Mouse (Mus musculus): ENCODE data around the gene Vwce. TPM values are rescaled to one million over a fixed set of nuclear protein-coding genes. Genes with fewer than 3 reads are reported as not detected.

The Vwce gene
- total and polyA plus RNA-seq, 2 experiments from 2014 or later: 1.3 to 1.7 TPM

GRCm38 (mm10) chr19:10693926-10694682, 60.1 kb downstream of the Vwce start:
- H3K27me3 ChIP-seq (ENCODE audit: insufficient read depth, low read length): no peaks in the 10 kb centered on the region
- no peak overlapping the region for H3K27ac ChIP-seq
- no peak overlapping the region for H3K4me3 ChIP-seq (ENCODE audit: low read length)
- no peak overlapping the region for H3K4me2 ChIP-seq (ENCODE audit: low read depth, low read length)
- H3K36me3 ChIP-seq (ENCODE audit: insufficient read depth, low read length): no peaks in the 10 kb centered on the region
- no peak for ATAC-seq
- TF ChIP-seq CTCF (IDR thresholded peaks at IDR 0.05; ENCODE audit: low read depth): no peak
- 89% methylated on average over 10 of the region's 10 CpGs for WGBS
- H3K9me3 ChIP-seq (ENCODE audit: low read length): no peaks in the 10 kb centered on the region
- H3K4me1 ChIP-seq (ENCODE audit: insufficient read depth, low read length): peaks cover 30% of the 10 kb centered on the region
- DNase-seq (ENCODE audit: low spot score): no peak
- no peak overlapping the region for H3K9ac ChIP-seq (replicated peaks; ENCODE audit: low read length)

GRCm38 (mm10) chr19:10695801-10696200, 61.8 kb downstream of the Vwce start:
- no peaks in the 10 kb centered on the region for H3K27me3 ChIP-seq (ENCODE audit: insufficient read depth, low read length)
- no peak overlapping the region for H3K4me2 ChIP-seq (ENCODE audit: low read depth, low read length)
- H3K9ac ChIP-seq (replicated peaks; ENCODE audit: low read length): no peak overlapping the region
- no peak overlapping the region for H3K4me3 ChIP-seq (ENCODE audit: low read length)
- H3K9me3 ChIP-seq (ENCODE audit: low read length): no peaks in the 10 kb centered on the region
- H3K4me1 ChIP-seq (ENCODE audit: insufficient read depth, low read length): peaks cover 25% of the 10 kb centered on the region
- H3K27ac ChIP-seq: peak overlapping the region; percentile 33; the same call in 1 of the 2 replicates
- 29% methylated on average over 7 of the region's 7 CpGs for WGBS
- TF ChIP-seq CTCF (IDR thresholded peaks at IDR 0.05; ENCODE audit: low read depth): no peak
- no peaks in the 10 kb centered on the region for H3K36me3 ChIP-seq (ENCODE audit: insufficient read depth, low read length)
- ATAC-seq: no peak
- DNase-seq (ENCODE audit: low spot score): no peak

GRCm38 (mm10) chr19:10698131-10698991, 64.3 kb downstream of the Vwce start:
- TF ChIP-seq CTCF (IDR thresholded peaks at IDR 0.05; ENCODE audit: low read depth): no peak
- Histone ChIP-seq H3K9me3 (ENCODE audit: low read length) (no peaks in the 10 kb centered on the region), H3K36me3 (ENCODE audit: insufficient read depth, low read length) (no peaks in the 10 kb centered on the region), H3K9ac (replicated peaks; ENCODE audit: low read length) (no peak overlapping the region), H3K4me3 (ENCODE audit: low read length) (no peak overlapping the region), H3K27ac (no peak overlapping the region), H3K27me3 (ENCODE audit: insufficient read depth, low read length) (no peaks in the 10 kb centered on the region), H3K4me2 (ENCODE audit: low read depth, low read length) (no peak overlapping the region), H3K4me1 (ENCODE audit: insufficient read depth, low read length) (peaks cover 28% of the 10 kb centered on the region)
- DNase-seq (ENCODE audit: low spot score) (no peak), ATAC-seq (no peak)
- 55% methylated on average over 9 of the region's 9 CpGs for WGBS

- peaks cover 28% of the 10 kb centered on the region for H3K4me1 ChIP-seq (ENCODE audit: insufficient read depth, low read length)
- no peak overlapping the region for H3K4me2 ChIP-seq (ENCODE audit: low read depth, low read length)
- no peak; the same call in 1 of the 2 replicates for ATAC-seq
- WGBS: 63% methylated on average over 9 of the region's 9 CpGs
- H3K36me3 ChIP-seq (ENCODE audit: insufficient read depth, low read length): no peaks in the 10 kb centered on the region
- TF ChIP-seq CTCF (IDR thresholded peaks at IDR 0.05; ENCODE audit: low read depth): no peak
- no peak overlapping the region for H3K4me3 ChIP-seq (ENCODE audit: low read length)
- no peak overlapping the region for H3K9ac ChIP-seq (replicated peaks; ENCODE audit: low read length)
- H3K27me3 ChIP-seq (ENCODE audit: insufficient read depth, low read length): no peaks in the 10 kb centered on the region
- peak overlapping the region; percentile 8; the same call in 1 of the 2 replicates for H3K27ac ChIP-seq
- DNase-seq (ENCODE audit: low spot score): no peak
- H3K9me3 ChIP-seq (ENCODE audit: low read length): no peaks in the 10 kb centered on the region
Measured at GRCm38 (mm10) chr19:10699851-10700250, 65.8 kb downstream of the Vwce start.

- no peak for TF ChIP-seq CTCF (IDR thresholded peaks at IDR 0.05; ENCODE audit: low read depth)
- 49% methylated on average over 6 of the region's 6 CpGs for WGBS
- Histone ChIP-seq H3K4me1 (ENCODE audit: insufficient read depth, low read length) (peaks cover 28% of the 10 kb centered on the region), H3K36me3 (ENCODE audit: insufficient read depth, low read length) (no peaks in the 10 kb centered on the region), H3K27me3 (ENCODE audit: insufficient read depth, low read length) (no peaks in the 10 kb centered on the region), H3K9ac (replicated peaks; ENCODE audit: low read length) (no peak overlapping the region), H3K4me2 (ENCODE audit: low read depth, low read length) (no peak overlapping the region), H3K4me3 (ENCODE audit: low read length) (no peak overlapping the region), H3K9me3 (ENCODE audit: low read length) (no peaks in the 10 kb centered on the region), H3K27ac (no peak overlapping the region)
- no peak for DNase-seq (ENCODE audit: low spot score)
- no peak; the same call in 1 of the 2 replicates for ATAC-seq
Measured at GRCm38 (mm10) chr19:10701013-10701726, 67.2 kb downstream of the Vwce start.

- Histone ChIP-seq H3K4me1 (ENCODE audit: insufficient read depth, low read length) (peaks cover 28% of the 10 kb centered on the region), H3K9me3 (ENCODE audit: low read length) (no peaks in the 10 kb centered on the region), H3K4me2 (ENCODE audit: low read depth, low read length) (no peak overlapping the region), H3K4me3 (ENCODE audit: low read length) (no peak overlapping the region), H3K36me3 (ENCODE audit: insufficient read depth, low read length) (no peaks in the 10 kb centered on the region; the same call in 1 of the 2 replicates), H3K27me3 (ENCODE audit: insufficient read depth, low read length) (no peaks in the 10 kb centered on the region), H3K27ac (no peak overlapping the region), H3K9ac (replicated peaks; ENCODE audit: low read length) (no peak overlapping the region)
- ATAC-seq (no peak), DNase-seq (ENCODE audit: low spot score) (no peak)
- TF ChIP-seq CTCF (IDR thresholded peaks at IDR 0.05; ENCODE audit: low read depth): no peak
- 86% methylated on average over 8 of the region's 8 CpGs for WGBS
Measured at GRCm38 (mm10) chr19:10702125-10702524, 68.1 kb downstream of the Vwce start.

Measured in hindbrain, postnatal 0 days (tissue).